Mouse (Mus musculus): ENCODE results near the gene Fam234a. TPM values are rescaled to one million over a fixed set of nuclear protein-coding genes. Genes with fewer than 3 reads are reported as not detected.

Fam234a gene
- polyA plus RNA-seq, 1 experiment from 2014 or later = 123 TPM

DNA sequence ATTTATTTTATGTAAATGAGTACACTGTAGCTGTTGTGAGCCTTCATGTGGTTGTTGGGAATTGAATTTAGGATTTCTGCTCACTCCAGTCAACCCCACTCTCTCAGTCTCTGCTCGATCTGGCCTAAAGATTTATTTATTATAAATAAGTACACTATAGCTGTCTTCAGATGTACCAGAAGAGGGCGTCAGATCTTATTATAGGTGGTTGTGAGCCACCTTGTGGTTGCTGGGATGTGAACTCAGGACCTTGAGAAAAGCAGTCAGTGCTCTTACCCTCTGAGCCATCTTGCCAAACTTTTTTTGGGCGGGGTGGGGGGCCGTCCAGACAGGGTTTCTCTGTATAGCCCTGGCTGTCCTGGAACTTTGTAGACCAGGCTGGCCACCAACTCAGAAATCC is 17.8 kb upstream of the Fam234a start:
- Histone ChIP-seq H3K4me1 (ENCODE audit: control insufficient read depth, insufficient read depth, low read length) (no peaks in the 10 kb centered on the region), H3K27me3 (replicated peaks; ENCODE audit: control insufficient read depth, insufficient read depth, low read length) (no peaks in the 10 kb centered on the region), H3K4me2 (ENCODE audit: low read depth, low read length) (no peak overlapping the region), H3K9me3 (ENCODE audit: control insufficient read depth, low read length) (no peaks in the 10 kb centered on the region), H3K27ac (ENCODE audit: low read length) (no peak overlapping the region), H3K9ac (ENCODE audit: low read depth, low read length) (no peak overlapping the region), H3K4me3 (ENCODE audit: low read length) (no peak overlapping the region), H3K36me3 (ENCODE audit: control insufficient read depth, insufficient read depth, low read length) (peaks cover 11% of the 10 kb centered on the region)
- 83% methylated on average over 4 of the region's 4 CpGs for WGBS
- no peak for ATAC-seq

DNA sequence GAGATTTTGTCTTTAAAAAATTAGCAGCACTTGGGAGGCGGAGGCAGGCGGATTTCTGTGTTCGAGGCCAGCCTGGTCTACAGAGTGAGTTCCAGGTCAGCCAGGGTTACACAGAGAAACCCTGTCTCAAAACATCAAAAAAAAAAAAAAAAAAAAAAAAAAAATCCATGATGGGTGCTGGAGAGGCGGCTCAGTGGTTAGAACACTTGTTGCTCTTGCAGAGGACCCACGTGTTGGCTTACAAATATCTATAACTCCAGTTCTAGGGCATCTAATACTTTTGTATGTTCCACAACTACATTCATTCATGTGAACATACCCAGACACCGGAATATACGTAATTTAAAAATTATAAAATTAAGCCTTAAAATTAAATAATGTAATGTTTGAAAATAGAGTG is 11.3 kb upstream of the Fam234a start:
- H3K4me1 ChIP-seq (ENCODE audit: control insufficient read depth, insufficient read depth, low read length) = peaks cover 5% of the 10 kb centered on the region; the same call in 1 of the 2 replicates
- H3K4me3 ChIP-seq (ENCODE audit: low read length) = no peak overlapping the region
- no peaks in the 10 kb centered on the region for H3K27me3 ChIP-seq (replicated peaks; ENCODE audit: control insufficient read depth, insufficient read depth, low read length)
- H3K9me3 ChIP-seq (ENCODE audit: control insufficient read depth, low read length) = no peaks in the 10 kb centered on the region
- H3K9ac ChIP-seq (ENCODE audit: low read depth, low read length) = no peak overlapping the region
- H3K4me2 ChIP-seq (ENCODE audit: low read depth, low read length) = no peak overlapping the region
- H3K36me3 ChIP-seq (ENCODE audit: control insufficient read depth, insufficient read depth, low read length) = peaks cover 10% of the 10 kb centered on the region
- H3K27ac ChIP-seq (ENCODE audit: low read length) = no peak overlapping the region
- WGBS = 96% methylated on average over 7 of the region's 7 CpGs
- no peak for ATAC-seq

DNA sequence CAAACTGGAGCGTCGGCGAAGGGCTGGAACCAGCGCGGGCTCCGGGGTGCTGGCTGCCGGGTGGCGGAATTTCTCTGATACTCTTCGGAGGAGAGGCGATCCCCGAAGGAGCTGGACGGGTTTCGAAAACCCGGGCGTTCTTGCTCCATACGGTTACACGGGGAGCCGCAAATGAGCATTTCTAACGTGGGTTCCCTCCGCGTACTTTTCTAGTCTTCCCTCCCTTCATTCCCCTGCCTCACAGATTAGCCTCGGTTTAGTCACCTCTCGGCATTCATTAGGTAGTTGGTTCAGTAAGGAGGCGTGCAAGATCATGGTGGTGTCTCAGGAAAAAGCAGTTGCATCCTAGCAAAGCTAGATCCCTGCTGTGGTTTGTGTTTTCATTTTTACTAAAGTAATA is 9.4 kb upstream of the Fam234a start:
- Histone ChIP-seq H3K4me3 (ENCODE audit: low read length) (peak overlapping the region; percentile 98), H3K9me3 (ENCODE audit: control insufficient read depth, low read length) (no peaks in the 10 kb centered on the region), H3K4me2 (ENCODE audit: low read depth, low read length) (peak overlapping the region; percentile 72), H3K27me3 (replicated peaks; ENCODE audit: control insufficient read depth, insufficient read depth, low read length) (no peaks in the 10 kb centered on the region), H3K27ac (ENCODE audit: low read length) (peak overlapping the region; percentile 99), H3K4me1 (ENCODE audit: control insufficient read depth, insufficient read depth, low read length) (peaks cover 5% of the 10 kb centered on the region; the same call in 1 of the 2 replicates), H3K9ac (ENCODE audit: low read depth, low read length) (peak overlapping the region; percentile 99), H3K36me3 (ENCODE audit: control insufficient read depth, insufficient read depth, low read length) (no peaks in the 10 kb centered on the region; the same call in none of the 2 replicates)
- WGBS = under 1% methylated on average over 24 of the region's 24 CpGs
- no peak for ATAC-seq

DNA sequence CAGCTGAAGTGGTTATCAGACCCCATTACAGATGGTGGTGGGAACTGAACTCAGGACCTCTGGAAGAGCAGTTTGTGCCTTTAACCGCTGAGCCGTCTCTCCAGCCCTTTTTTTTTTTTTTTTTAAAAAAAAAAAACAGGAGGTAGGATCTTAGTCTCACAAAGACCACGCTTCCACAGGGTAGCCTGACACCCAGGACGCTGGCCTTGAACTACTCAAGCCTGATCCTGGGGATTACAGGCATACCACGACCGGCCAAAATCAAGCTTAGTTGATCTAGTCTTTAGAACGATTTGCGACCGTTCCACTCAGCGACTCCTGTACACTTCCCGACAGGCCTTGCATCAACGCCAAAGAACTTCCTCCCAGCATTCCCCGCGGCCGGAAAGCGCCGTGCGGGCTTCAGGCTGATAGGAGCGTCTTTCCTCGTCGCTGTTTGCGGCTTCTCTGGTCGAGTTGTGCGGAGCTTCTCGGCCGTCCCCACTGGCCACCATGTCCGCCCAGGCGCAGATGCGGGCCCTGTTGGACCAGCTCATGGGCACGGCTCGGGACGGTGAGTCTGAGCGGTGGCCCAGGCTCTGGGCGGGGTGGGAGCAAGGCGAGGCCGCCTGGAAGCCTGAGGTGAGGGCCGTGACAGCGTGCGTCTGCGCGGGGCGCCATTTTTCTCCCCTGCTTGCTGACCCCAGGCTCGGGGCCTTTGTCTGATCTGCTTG is 8.7 kb upstream of the Fam234a start, which contains the start of gene Luc7l:
Gene Luc7l, plus strand, starts transcription at position 358 of the 713 bp plus-strand sequence.
- no peaks in the 10 kb centered on the region for H3K27me3 ChIP-seq (replicated peaks; ENCODE audit: control insufficient read depth, insufficient read depth, low read length)
- H3K27ac ChIP-seq (ENCODE audit: low read length) = peak within 1 kb of the TSS; percentile 99
- peak within 1 kb of the TSS; percentile 99 for H3K9ac ChIP-seq (ENCODE audit: low read depth, low read length)
- H3K9me3 ChIP-seq (ENCODE audit: control insufficient read depth, low read length) = no peaks in the 10 kb centered on the region
- H3K4me1 ChIP-seq (ENCODE audit: control insufficient read depth, insufficient read depth, low read length) = peaks cover 5% of the 10 kb centered on the region; the same call in 1 of the 2 replicates
- WGBS = under 1% methylated on average over 43 of the region's 43 CpGs
- H3K4me3 ChIP-seq (ENCODE audit: low read length) = peak within 1 kb of the TSS; percentile 98
- H3K36me3 ChIP-seq (ENCODE audit: control insufficient read depth, insufficient read depth, low read length) = no peaks in the 10 kb centered on the region; the same call in none of the 2 replicates
- H3K4me2 ChIP-seq (ENCODE audit: low read depth, low read length) = peak within 1 kb of the TSS; percentile 72
- peak; percentile 97 for ATAC-seq

DNA sequence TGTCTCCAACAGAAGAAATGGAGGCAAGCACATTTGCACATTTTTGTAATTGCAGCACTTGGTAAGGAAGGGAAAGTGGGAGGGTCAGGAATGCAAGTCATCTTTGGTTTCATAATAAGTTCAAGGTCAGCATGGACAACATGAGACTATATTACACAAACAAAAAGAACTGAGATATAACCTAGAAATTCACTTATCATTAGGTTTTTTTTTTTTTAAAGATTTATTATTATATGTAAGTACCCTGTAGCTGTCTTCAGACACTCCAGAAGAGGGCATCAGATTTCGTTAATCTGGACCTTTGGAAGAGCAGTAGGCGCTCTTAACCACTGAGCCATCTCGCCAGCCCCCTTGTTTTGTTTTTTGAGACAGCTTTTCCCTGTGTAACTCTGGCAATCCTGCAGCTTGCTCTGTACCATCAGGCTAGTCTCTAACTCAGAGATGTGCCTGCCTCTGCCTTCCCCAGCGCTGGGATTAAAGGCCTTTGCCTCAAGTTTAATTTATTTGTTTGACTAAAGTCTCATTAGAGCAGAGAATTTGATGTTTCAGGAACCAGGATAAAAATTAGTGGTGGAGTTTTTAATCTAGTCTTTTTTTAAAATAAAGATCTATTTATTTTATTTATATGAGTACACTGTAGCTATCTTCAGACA is 8.0 kb upstream of the Fam234a start:
- H3K4me3 ChIP-seq (ENCODE audit: low read length) = peak overlapping the region; percentile 98
- H3K27ac ChIP-seq (ENCODE audit: low read length) = no peak overlapping the region
- ATAC-seq = no peak
- no peaks in the 10 kb centered on the region for H3K9me3 ChIP-seq (ENCODE audit: control insufficient read depth, low read length)
- no peaks in the 10 kb centered on the region for H3K27me3 ChIP-seq (replicated peaks; ENCODE audit: control insufficient read depth, insufficient read depth, low read length)
- H3K4me2 ChIP-seq (ENCODE audit: low read depth, low read length) = peak overlapping the region; percentile 72; the same call in 1 of the 2 replicates
- H3K36me3 ChIP-seq (ENCODE audit: control insufficient read depth, insufficient read depth, low read length) = no peaks in the 10 kb centered on the region; the same call in 1 of the 2 replicates
- 49% methylated on average over 4 of the region's 4 CpGs for WGBS
- peaks cover 5% of the 10 kb centered on the region; the same call in 1 of the 2 replicates for H3K4me1 ChIP-seq (ENCODE audit: control insufficient read depth, insufficient read depth, low read length)
- H3K9ac ChIP-seq (ENCODE audit: low read depth, low read length) = no peak overlapping the region

DNA sequence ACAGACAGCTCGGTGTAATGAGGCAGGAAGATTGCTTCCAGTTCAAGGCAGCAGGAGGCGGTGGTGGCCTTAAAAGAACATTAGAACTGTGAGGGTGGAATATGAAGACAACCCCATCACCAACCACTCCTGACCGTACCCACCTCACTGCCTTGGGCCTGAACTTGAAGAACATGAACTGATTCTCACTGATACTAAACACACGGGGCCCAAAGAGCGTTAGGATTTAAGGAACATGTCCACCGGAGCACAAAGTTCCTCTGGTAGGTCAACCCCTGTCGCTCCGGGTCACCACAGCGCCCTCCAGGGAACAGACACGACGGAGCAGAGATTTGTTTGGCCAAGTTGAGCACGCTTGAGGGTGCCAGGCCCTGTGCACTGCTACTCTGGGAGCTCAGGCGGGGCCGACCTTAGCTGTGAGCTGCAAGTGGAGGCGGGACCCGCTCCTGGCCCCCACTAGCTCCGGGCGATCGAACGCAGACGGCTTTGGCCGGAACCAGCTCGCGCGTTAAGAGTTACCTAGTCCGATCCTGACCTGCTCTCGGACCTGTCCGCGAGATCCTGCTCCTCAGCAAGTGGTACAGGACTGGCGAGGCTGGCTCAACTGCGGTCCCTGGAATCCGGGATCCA is 456 bp downstream of the Fam234a start:
- H3K4me3 ChIP-seq (ENCODE audit: low read length) = peak overlapping the region; percentile 65
- 0 out of 2 replicates have a peak, but pooled peaks cover 5% of the 10 kb centered on the region for H3K4me1 ChIP-seq (ENCODE audit: control insufficient read depth, insufficient read depth, low read length)
- peak; percentile 74 for ATAC-seq
- peak overlapping the region; percentile 71 for H3K4me2 ChIP-seq (ENCODE audit: low read depth, low read length)
- WGBS = under 1% methylated on average over 32 of the region's 32 CpGs
- peak overlapping the region; percentile 87 for H3K9ac ChIP-seq (ENCODE audit: low read depth, low read length)
- no peaks in the 10 kb centered on the region for H3K36me3 ChIP-seq (ENCODE audit: control insufficient read depth, insufficient read depth, low read length)
- peak overlapping the region; percentile 90 for H3K27ac ChIP-seq (ENCODE audit: low read length)
- H3K9me3 ChIP-seq (ENCODE audit: control insufficient read depth, low read length) = no peaks in the 10 kb centered on the region
- H3K27me3 ChIP-seq (replicated peaks; ENCODE audit: control insufficient read depth, insufficient read depth, low read length) = no peaks in the 10 kb centered on the region

DNA sequence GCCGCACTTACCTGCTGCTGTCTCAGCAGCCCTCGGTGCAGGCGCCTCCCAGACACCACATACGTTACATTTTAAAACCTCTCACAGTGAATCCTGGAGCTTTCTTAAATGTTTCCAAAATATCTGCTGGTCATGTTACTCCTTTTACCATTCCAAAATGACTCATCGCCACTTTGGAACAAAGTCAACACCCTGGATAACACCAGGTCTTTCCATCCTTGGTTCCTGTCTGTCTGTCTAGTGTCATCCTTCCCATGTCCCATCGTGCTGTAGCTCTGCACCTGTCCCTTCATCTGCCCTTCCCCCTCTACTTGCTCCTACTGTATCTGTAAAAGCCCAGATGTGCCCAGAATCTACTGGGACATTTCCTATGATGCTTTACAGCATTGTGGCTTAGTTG is 3.1 kb downstream of the Fam234a start:
- peak overlapping the region; percentile 69 for H3K27ac ChIP-seq (ENCODE audit: low read length)
- no peaks in the 10 kb centered on the region for H3K27me3 ChIP-seq (replicated peaks; ENCODE audit: control insufficient read depth, insufficient read depth, low read length)
- peaks cover 12% of the 10 kb centered on the region; the same call in 1 of the 2 replicates for H3K4me1 ChIP-seq (ENCODE audit: control insufficient read depth, insufficient read depth, low read length)
- no peaks in the 10 kb centered on the region for H3K36me3 ChIP-seq (ENCODE audit: control insufficient read depth, insufficient read depth, low read length)
- no peak overlapping the region for H3K9ac ChIP-seq (ENCODE audit: low read depth, low read length)
- WGBS = 68% methylated on average over 6 of the region's 6 CpGs
- no peak overlapping the region for H3K4me3 ChIP-seq (ENCODE audit: low read length)
- no peak for ATAC-seq
- H3K9me3 ChIP-seq (ENCODE audit: control insufficient read depth, low read length) = no peaks in the 10 kb centered on the region
- H3K4me2 ChIP-seq (ENCODE audit: low read depth, low read length) = peak overlapping the region; percentile 26; the same call in 1 of the 2 replicates

DNA sequence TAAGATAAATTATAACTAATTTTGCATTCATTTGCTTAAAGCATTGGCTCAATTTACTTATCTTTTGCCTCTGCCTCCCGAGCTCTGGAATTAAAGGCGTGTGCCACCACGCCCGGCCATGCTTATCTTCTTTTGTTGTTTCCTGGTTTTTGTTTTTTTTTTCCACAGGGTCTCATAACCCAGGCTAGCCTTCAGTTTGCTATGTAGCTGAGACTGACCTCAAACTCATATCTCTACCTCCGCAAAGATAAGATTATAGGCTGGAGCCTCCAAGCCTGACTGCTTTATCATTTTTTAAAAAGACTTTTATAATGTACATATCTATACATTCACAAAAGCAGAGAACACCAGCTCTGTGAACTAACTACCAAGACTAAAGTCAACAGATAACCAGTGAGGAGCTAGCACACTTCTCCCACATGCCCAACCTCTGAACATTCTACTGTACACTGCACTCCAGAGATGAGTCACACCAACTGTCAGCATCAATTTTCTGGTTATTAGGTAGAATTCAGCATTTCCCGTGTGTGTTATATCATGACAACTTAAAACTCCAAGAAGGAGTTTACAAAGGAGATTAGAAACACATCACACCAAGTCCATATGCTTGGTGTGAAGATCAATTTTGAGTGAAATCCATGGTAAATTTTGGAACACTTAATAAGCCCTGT is 3.8 kb downstream of the Fam234a start:
- no peak overlapping the region for H3K4me2 ChIP-seq (ENCODE audit: low read depth, low read length)
- 53% methylated on average over 6 of the region's 6 CpGs for WGBS
- H3K27ac ChIP-seq (ENCODE audit: low read length) = peak overlapping the region; percentile 69
- peaks cover 19% of the 10 kb centered on the region; the same call in 1 of the 2 replicates for H3K4me1 ChIP-seq (ENCODE audit: control insufficient read depth, insufficient read depth, low read length)
- no peaks in the 10 kb centered on the region for H3K27me3 ChIP-seq (replicated peaks; ENCODE audit: control insufficient read depth, insufficient read depth, low read length)
- no peak overlapping the region for H3K4me3 ChIP-seq (ENCODE audit: low read length)
- no peak overlapping the region for H3K9ac ChIP-seq (ENCODE audit: low read depth, low read length)
- H3K36me3 ChIP-seq (ENCODE audit: control insufficient read depth, insufficient read depth, low read length) = no peaks in the 10 kb centered on the region
- peak; percentile 39 for ATAC-seq
- H3K9me3 ChIP-seq (ENCODE audit: control insufficient read depth, low read length) = no peaks in the 10 kb centered on the region

DNA sequence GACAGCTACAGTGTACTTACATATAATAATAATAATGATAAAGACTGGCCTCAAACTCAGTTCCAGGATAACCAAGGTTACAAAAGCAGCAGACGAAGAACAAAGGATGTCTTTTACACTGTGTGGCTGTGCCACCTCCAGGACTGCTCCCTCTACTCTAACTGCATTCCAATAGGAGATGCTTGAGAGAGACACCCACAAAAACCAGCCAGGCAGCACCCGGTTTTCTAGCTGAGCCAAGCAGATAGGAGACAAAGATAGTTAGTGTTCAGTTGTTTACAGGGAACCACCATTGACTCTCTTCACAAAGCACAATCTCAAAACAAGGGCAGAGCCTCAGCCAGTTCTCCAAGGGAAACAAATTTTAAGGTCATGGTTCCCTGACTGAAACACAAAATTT is 4.5 kb downstream of the Fam234a start:
- Histone ChIP-seq H3K36me3 (ENCODE audit: control insufficient read depth, insufficient read depth, low read length) (no peaks in the 10 kb centered on the region), H3K27me3 (replicated peaks; ENCODE audit: control insufficient read depth, insufficient read depth, low read length) (no peaks in the 10 kb centered on the region), H3K27ac (ENCODE audit: low read length) (peak overlapping the region; percentile 74), H3K9me3 (ENCODE audit: control insufficient read depth, low read length) (no peaks in the 10 kb centered on the region), H3K9ac (ENCODE audit: low read depth, low read length) (no peak overlapping the region), H3K4me1 (ENCODE audit: control insufficient read depth, insufficient read depth, low read length) (peaks cover 23% of the 10 kb centered on the region), H3K4me2 (ENCODE audit: low read depth, low read length) (0 out of 2 replicates have a peak overlapping the region, but pooled peaks have one; percentile 28), H3K4me3 (ENCODE audit: low read length) (no peak overlapping the region)
- no peak for ATAC-seq
- 57% methylated on average over 2 of the region's 2 CpGs for WGBS
